Mouse (Mus musculus): ENCODE data around the gene D430019H16Rik. TPM values are rescaled to one million over a fixed set of nuclear protein-coding genes. Genes with fewer than 3 reads are reported as not detected.

Gene D430019H16Rik
- polyA plus RNA-seq, 1 experiment from 2014 or later: 1.7 TPM

DNA sequence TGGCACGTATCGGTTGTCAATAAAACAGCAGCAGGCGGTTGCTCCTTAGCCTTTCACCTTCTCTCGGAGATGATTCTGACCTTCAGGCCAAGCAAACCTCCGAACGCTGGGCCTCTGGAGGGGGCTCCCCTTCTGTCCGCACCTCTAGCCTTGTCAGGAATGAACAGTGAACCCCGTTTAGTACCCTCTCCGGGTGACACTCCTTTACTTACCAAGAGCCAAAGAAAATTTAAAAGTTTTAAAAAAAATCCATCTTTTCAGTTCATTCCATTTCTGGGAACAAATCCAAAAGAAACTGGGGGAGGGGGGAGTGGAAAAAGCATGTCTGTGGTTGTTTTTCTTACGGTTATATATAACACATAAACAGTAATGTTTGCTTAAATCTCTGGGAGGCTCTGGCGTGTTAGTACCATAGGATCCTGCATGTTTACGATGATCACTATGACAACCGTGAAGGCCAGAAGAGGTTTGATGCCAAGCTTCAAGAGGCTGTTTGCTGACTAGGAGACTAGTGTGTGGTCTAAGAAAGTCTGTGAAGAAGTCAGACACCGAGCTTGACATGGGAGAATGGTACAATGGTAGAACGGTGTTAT is 67.6 kb downstream of the D430019H16Rik start:
- peak; percentile 69; the same call in 1 of the 2 replicates for ATAC-seq (replicated peaks; ENCODE audit: low FRiP score)
- Histone ChIP-seq H3K9ac (no peak overlapping the region), H3K4me3 (replicated peaks) (no peak overlapping the region), H3K36me3 (no peaks in the 10 kb centered on the region), H3K9me3 (replicated peaks) (peaks cover 8% of the 10 kb centered on the region; the same call in 1 of the 2 replicates), H3K4me2 (0 out of 2 replicates have a peak overlapping the region, but pooled peaks have one; percentile 20), H3K27ac (peak overlapping the region; percentile 56), H3K4me1 (peaks cover 28% of the 10 kb centered on the region), H3K27me3 (0 out of 2 replicates have a peak, but pooled peaks cover 7% of the 10 kb centered on the region)
- 39% methylated on average over 15 of the region's 15 CpGs for WGBS

DNA sequence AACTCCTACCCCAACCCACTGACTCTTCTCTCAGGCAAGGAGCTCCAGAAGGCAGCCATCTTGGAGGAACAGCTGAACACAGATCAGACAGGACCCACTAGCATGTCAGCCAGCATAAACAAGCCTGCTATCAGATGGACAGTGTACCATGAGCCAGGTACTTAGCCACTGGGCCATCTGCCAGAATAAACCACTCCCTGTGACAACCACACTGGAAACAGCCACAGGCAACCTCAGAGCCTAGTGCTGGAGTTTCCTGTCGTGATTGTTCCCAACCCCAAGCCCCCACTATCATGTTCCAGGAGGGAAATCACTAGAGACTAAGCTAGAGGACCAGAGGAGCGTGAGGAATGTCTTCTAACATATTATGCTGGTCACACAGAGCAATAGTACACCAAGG is 70.1 kb downstream of the D430019H16Rik start:
- Histone ChIP-seq H3K27ac (no peak overlapping the region), H3K4me2 (no peak overlapping the region), H3K27me3 (0 out of 2 replicates have a peak, but pooled peaks cover 4% of the 10 kb centered on the region), H3K36me3 (no peaks in the 10 kb centered on the region), H3K9me3 (replicated peaks) (peaks cover 8% of the 10 kb centered on the region; the same call in 1 of the 2 replicates), H3K9ac (no peak overlapping the region), H3K4me1 (peaks cover 24% of the 10 kb centered on the region), H3K4me3 (replicated peaks) (no peak overlapping the region)
- 39% methylated on average over 2 of the region's 2 CpGs for WGBS
- ATAC-seq (replicated peaks; ENCODE audit: low FRiP score): no peak

DNA sequence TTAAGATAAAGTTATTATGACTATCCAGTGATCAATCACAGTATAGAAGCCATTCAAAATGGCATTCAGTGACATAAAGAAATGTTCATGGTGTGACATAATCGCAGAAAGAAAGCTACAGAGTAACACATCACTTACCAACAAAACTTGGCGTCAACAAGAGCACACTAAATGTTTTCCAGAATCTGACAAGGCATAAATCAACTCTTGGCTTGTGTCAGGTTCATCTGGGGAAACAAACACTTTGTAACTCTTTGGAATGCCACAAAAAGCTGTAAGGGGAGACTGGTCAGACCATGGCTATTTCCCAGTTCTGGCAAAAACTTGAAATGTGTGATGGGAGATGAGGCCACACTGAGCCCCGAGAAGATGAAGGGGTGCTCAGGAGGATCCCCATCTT is 72.5 kb downstream of the D430019H16Rik start:
- Histone ChIP-seq H3K9ac (no peak overlapping the region), H3K4me1 (peaks cover 9% of the 10 kb centered on the region), H3K4me3 (replicated peaks) (no peak overlapping the region), H3K9me3 (replicated peaks) (peaks cover 8% of the 10 kb centered on the region; the same call in 1 of the 2 replicates), H3K4me2 (no peak overlapping the region), H3K27ac (peak overlapping the region; percentile 57; the same call in 1 of the 2 replicates), H3K36me3 (no peaks in the 10 kb centered on the region), H3K27me3 (no peaks in the 10 kb centered on the region)
- ATAC-seq (replicated peaks; ENCODE audit: low FRiP score): no peak
- 81% methylated on average over 3 of the region's 3 CpGs for WGBS

DNA sequence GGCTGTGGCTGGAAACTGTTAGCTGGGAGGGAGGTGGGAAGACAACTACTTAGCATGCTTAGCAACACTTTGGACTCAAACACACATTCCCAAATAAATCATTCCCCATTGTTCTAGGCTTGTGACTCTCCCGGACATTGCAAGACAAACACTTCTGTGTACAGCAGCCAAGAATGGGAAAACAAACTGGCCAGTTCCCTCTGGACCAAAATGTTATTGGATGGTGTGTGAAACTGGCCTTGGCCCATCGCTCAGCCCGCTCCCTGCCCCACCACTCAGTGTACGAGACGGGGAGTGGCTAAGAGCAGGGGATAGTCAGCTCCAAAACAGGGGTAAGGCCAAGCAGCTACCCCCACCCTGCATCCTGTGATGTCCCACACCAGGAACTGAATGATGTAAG is 73.2 kb downstream of the D430019H16Rik start:
- WGBS: 54% methylated on average over 5 of the region's 5 CpGs
- Histone ChIP-seq H3K4me3 (replicated peaks) (no peak overlapping the region), H3K4me2 (no peak overlapping the region), H3K9ac (no peak overlapping the region), H3K36me3 (no peaks in the 10 kb centered on the region), H3K4me1 (peaks cover 12% of the 10 kb centered on the region; the same call in 1 of the 2 replicates), H3K9me3 (replicated peaks) (peaks cover 7% of the 10 kb centered on the region; the same call in 1 of the 2 replicates), H3K27me3 (no peaks in the 10 kb centered on the region), H3K27ac (peak overlapping the region; percentile 57; the same call in 1 of the 2 replicates)
- peak; percentile 52; the same call in 1 of the 2 replicates for ATAC-seq (replicated peaks; ENCODE audit: low FRiP score)

DNA sequence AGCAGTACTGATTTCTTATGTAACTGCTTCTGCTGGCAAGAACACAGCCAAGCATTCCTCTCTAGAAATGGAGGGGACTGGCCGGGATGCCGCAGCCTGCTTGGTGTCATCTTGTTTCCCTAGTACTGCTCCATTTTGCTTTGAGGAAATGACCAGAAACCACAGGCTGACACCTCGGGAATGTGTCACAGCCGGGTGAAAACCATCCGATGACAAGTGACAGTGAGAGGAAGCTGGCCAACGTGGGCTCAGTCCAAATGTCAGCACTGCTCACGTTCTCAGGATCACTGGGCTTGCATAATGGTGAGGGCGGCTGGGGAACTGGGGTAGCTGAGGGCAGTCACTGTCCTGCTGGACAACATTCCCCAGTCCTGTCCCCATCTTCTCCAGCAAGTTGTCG is 75.9 kb downstream of the D430019H16Rik start:
- H3K4me2 ChIP-seq: no peak overlapping the region
- H3K9ac ChIP-seq: no peak overlapping the region
- 55% methylated on average over 9 of the region's 9 CpGs for WGBS
- no peaks in the 10 kb centered on the region for H3K27me3 ChIP-seq
- peaks cover 19% of the 10 kb centered on the region; the same call in 1 of the 2 replicates for H3K4me1 ChIP-seq
- H3K9me3 ChIP-seq (replicated peaks): no peaks in the 10 kb centered on the region
- no peak overlapping the region for H3K27ac ChIP-seq
- no peak overlapping the region for H3K4me3 ChIP-seq (replicated peaks)
- H3K36me3 ChIP-seq: no peaks in the 10 kb centered on the region
- ATAC-seq (replicated peaks; ENCODE audit: low FRiP score): no peak

DNA sequence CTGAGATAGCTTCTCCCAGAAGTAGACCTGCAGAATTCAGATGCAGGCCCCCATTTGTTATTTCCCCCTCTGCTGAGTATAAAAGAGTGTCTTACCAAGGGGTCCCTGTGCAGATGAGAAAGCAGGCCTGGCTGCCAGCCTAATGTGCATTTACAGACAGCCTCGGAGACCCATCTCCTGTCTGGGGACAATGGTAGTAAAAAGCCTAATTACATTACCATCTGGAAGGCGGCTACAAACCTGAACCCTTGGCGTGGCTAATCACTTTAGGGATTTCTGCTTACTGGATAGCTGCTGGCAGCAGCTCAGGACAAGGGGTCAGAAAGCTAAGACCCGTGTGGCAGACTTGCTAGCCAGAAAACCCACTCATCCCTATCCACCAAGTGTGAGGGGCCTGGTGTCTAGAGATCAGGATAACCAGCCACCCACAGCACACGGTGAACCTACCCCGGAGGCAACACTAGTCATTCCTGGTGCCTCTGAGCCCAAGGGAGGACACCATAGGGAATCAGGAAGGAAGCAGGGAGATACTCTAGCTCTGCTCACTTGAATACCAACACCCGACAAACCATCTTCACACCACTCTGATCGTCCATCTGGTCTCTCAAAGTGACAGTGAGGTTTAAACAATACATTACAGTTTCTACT is 78.2 kb downstream of the D430019H16Rik start:
- H3K27ac ChIP-seq: peak overlapping the region; percentile 52; the same call in 1 of the 2 replicates
- H3K4me3 ChIP-seq (replicated peaks): no peak overlapping the region
- H3K36me3 ChIP-seq: no peaks in the 10 kb centered on the region
- no peak overlapping the region for H3K9ac ChIP-seq
- H3K9me3 ChIP-seq (replicated peaks): no peaks in the 10 kb centered on the region
- 27% methylated on average over 8 of the region's 8 CpGs for WGBS
- ATAC-seq (replicated peaks; ENCODE audit: low FRiP score): peak; percentile 57
- no peak overlapping the region for H3K4me2 ChIP-seq
- peaks cover 17% of the 10 kb centered on the region; the same call in 1 of the 2 replicates for H3K4me1 ChIP-seq
- no peaks in the 10 kb centered on the region for H3K27me3 ChIP-seq

DNA sequence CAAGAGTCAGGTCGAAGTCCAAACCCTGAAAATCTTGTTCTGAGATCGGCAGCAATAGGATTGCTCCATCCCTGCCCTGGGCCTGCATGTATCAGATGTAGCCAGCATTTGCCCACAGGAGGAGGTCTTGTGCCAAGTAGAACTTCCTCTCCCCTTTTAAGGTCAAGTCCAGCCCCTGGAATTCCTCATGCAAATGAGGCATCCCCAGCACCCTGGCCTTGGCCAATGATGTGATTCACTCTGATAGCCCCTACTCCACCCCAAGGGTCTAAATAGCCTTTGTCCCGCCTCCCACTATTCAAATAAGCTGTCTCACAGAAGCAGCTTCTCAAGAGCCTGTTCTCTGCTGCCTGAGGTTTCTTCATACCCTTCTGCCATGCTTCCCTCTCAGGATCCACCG is 81.2 kb downstream of the D430019H16Rik start:
- Histone ChIP-seq H3K27ac (no peak overlapping the region), H3K36me3 (no peaks in the 10 kb centered on the region), H3K4me2 (no peak overlapping the region), H3K4me1 (0 out of 2 replicates have a peak, but pooled peaks cover 17% of the 10 kb centered on the region), H3K9ac (no peak overlapping the region), H3K27me3 (no peaks in the 10 kb centered on the region), H3K9me3 (replicated peaks) (no peaks in the 10 kb centered on the region), H3K4me3 (replicated peaks) (no peak overlapping the region)
- no peak for ATAC-seq (replicated peaks; ENCODE audit: low FRiP score)
- WGBS: 93% methylated on average over 4 of the region's 4 CpGs

DNA sequence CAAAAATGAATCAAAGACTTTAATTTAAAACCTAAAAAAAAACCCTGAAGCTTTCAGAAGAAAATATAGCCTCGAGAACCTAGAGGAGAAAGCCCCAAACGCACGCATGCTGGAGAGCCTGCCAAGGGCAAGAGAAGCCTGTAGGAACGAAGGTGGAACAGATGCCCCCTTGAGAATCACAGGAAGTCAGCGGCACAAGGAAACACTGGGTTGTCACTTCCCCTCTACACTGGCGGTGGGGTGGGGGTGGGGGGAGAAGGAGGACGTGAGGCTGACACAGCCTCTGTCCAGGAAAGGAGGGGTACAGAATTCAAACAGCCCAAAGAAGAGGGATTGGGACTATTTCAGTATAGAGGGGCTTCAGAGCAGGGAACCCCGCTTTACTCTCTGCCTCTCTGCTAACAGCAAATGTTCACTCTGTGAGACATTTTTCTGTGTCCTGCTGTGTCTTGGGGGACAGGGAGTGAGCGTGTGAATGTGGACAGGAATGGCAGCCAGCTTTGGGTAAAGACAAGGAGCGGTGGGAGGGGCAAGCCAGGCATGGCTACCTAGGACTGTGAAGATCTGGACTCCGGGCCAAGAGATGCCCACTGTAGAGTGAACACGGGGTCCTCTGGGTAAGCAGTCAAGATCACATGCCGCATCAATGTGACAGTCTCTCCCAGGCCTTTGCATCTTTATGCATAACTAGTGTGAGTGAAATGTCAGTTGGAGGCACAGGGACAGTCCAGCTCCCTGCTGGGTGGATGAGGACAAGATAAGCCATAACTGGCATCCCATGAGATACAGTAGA is 82.5 kb downstream of the D430019H16Rik start:
- H3K4me1 ChIP-seq: 0 out of 2 replicates have a peak, but pooled peaks cover 17% of the 10 kb centered on the region
- ATAC-seq (replicated peaks; ENCODE audit: low FRiP score): no peak
- H3K4me2 ChIP-seq: no peak overlapping the region
- H3K4me3 ChIP-seq (replicated peaks): no peak overlapping the region
- no peaks in the 10 kb centered on the region for H3K9me3 ChIP-seq (replicated peaks)
- H3K27ac ChIP-seq: no peak overlapping the region
- no peak overlapping the region for H3K9ac ChIP-seq
- 61% methylated on average over 13 of the region's 13 CpGs for WGBS
- H3K36me3 ChIP-seq: no peaks in the 10 kb centered on the region
- H3K27me3 ChIP-seq: no peaks in the 10 kb centered on the region

DNA sequence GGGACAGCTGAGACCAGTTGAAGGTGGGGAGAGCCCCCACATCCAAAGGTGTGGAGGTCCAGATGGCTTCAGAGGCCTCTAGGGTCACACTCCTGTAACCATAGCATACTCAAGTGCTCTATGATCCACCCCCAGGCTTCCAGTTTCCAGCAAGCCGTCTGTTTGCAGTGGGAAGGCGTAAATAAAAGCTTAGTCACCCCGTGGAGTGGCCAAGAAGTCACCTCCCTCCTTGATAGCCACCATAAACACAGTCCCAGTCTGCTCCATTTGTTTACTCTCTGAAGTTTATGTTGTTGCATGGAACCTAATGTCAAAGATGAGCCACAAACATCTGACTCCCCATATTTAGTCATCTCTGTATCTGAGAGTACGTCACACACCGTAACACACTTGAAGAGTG is 83.5 kb downstream of the D430019H16Rik start:
- H3K27me3 ChIP-seq: no peaks in the 10 kb centered on the region
- no peaks in the 10 kb centered on the region for H3K9me3 ChIP-seq (replicated peaks)
- H3K36me3 ChIP-seq: no peaks in the 10 kb centered on the region
- H3K9ac ChIP-seq: no peak overlapping the region
- 0 out of 2 replicates have a peak, but pooled peaks cover 10% of the 10 kb centered on the region for H3K4me1 ChIP-seq
- no peak for ATAC-seq (replicated peaks; ENCODE audit: low FRiP score)
- H3K4me3 ChIP-seq (replicated peaks): no peak overlapping the region
- H3K27ac ChIP-seq: no peak overlapping the region
- WGBS: 52% methylated on average over 5 of the region's 5 CpGs
- no peak overlapping the region for H3K4me2 ChIP-seq

DNA sequence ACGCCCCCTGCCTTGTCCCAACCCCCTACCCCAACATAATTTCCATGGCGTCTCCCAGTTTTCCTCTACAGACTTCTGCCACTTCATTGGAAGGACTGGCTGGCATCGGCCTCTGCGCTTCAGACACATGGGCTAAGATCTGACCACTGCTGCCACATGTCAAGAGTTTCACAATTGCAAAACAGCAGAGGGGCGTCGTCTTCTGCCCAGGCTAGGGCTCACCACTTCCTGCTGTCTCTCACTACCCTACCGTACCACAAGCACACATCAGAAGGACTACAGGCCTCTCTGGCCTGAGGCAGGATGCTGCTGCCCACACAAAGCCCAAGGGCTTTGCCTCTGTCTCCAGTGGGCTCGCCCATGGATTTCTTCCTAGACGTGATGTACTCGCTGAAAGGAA is 86.0 kb downstream of the D430019H16Rik start:
- Histone ChIP-seq H3K27me3 (no peaks in the 10 kb centered on the region), H3K4me1 (peaks cover 12% of the 10 kb centered on the region; the same call in 1 of the 2 replicates), H3K4me2 (no peak overlapping the region), H3K9me3 (replicated peaks) (no peaks in the 10 kb centered on the region), H3K27ac (no peak overlapping the region), H3K4me3 (replicated peaks) (no peak overlapping the region), H3K9ac (no peak overlapping the region), H3K36me3 (no peaks in the 10 kb centered on the region)
- no peak for ATAC-seq (replicated peaks; ENCODE audit: low FRiP score)
- WGBS: 92% methylated on average over 10 of the region's 10 CpGs

DNA sequence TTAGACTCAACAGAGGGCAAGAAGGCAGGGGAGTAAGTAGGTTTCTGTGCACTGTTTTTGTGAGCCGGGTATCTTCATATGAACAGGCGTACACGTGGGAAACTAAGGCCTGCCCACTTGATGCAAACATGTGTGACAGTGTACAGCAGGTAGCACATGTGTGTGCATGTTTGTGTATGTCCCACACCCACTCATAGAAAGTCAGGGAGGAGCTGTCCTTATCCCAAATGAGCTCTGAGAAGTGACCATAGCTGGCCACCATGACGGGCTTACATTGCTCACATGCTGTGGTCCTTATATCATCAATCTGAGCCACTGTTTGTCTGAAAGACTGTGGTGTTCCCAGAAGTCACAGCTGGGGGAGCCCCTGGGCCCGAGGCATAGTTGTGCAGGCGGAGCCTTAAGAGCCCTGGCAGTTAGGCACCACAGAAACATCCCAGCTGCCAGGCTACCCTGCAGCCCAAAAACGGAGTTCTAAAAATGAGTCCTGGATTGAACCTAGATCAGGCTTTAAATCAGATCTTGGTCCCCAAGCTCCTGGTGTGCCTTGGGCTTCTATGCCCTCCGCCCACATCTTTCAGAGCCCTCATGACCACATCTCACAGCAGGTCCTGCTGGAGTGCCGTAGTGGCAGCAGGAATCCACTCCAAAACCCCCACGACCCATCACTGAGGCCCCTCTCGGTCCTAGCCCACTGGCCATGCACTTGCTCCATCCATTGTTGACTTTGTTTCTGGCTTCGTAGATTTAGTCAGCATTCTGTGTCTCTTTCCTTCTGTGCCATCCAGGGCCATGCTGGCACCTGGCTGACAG is 88.1 kb downstream of the D430019H16Rik start:
- Histone ChIP-seq H3K27me3 (no peaks in the 10 kb centered on the region), H3K36me3 (no peaks in the 10 kb centered on the region), H3K4me3 (replicated peaks) (no peak overlapping the region), H3K4me1 (peaks cover 17% of the 10 kb centered on the region; the same call in 1 of the 2 replicates), H3K4me2 (no peak overlapping the region), H3K27ac (no peak overlapping the region), H3K9ac (no peak overlapping the region), H3K9me3 (replicated peaks) (no peaks in the 10 kb centered on the region)
- 75% methylated on average over 12 of the region's 12 CpGs for WGBS
- no peak for ATAC-seq (replicated peaks; ENCODE audit: low FRiP score)

Measured in kidney, embryonic 15.5 days (tissue).